ENCODE assay signal across 23 mouse cellular contexts in the genomic region with DNA sequence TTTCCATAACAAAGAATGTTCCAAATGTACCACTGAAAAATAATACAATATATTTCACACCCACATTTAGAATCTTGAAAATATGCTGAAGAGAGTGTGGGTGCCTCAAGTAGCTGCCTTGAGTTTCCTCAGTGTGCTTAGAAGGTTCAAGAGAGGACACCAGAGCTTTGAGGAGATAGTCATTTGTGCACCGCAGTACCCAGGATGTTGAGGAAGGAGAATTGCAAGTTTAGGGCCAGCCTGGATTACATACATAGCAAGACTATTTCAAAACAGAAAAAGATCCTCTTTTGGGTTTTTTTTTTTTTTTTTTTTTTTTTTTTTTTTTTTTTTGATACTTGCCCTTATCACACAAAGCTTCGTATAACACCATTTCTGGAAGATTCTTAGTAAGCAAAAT. TPM values are rescaled to one million over a fixed set of nuclear protein-coding genes. Genes with fewer than 3 reads are reported as not detected.
DNase-seq lines count a peak whose midpoint lies in the region; ATAC-seq and TF ChIP-seq lines count a peak whose summit lies in the region.
"Had no signal": no experiment of that assay in that cellular context is flagged by ENCODE, and none has a peak within 500 bp of the region (broad histone marks: within the 10 kb centered on the region; RNA-seq: fewer than 3 reads in every experiment).

No protein-coding gene starts in this region.

- no peak overlapping the region for H3K27ac ChIP-seq in intestine, postnatal 0 days (ENCODE audit: low read depth, low read length)
- H3K27ac ChIP-seq in intestine, embryonic 15.5 days: no peak overlapping the region
- peak overlapping the region; percentile 83 for H3K27ac ChIP-seq in small intestine, adult 2 months (ENCODE audit: insufficient read depth, low read depth, low read length)
- no peak overlapping the region for H3K27ac ChIP-seq in thymus, adult 2 months (ENCODE audit: control insufficient read depth, insufficient read depth, low read length)
- H3K27ac ChIP-seq: embryonic facial prominence, embryonic 10.5 days; gastrocnemius, adult 2 months; heart, embryonic 15.5 days; hindbrain, embryonic 13.5 days had no signal

- H3K9me3 ChIP-seq in intestine, postnatal 0 days (ENCODE audit: control insufficient read depth): no peaks in the 10 kb centered on the region
- H3K9me3 ChIP-seq in intestine, embryonic 15.5 days: no peaks in the 10 kb centered on the region
- H3K9me3 ChIP-seq: embryonic facial prominence, embryonic 10.5 days; heart, embryonic 15.5 days; hindbrain, embryonic 13.5 days had no signal

- 74% methylated on average over 2 of the region's 2 CpGs for WGBS in intestine, postnatal 0 days
- 87% methylated on average over 2 of the region's 2 CpGs for WGBS in intestine, embryonic 15.5 days
- 61% methylated on average over 2 of the region's 2 CpGs for WGBS in small intestine, adult 2 months
- 87% methylated on average over 2 of the region's 2 CpGs for WGBS in thymus, adult 2 months

- H3K27me3 ChIP-seq in intestine, postnatal 0 days (replicated peaks; ENCODE audit: control insufficient read depth, insufficient read depth, low read length): no peaks in the 10 kb centered on the region
- no peaks in the 10 kb centered on the region for H3K27me3 ChIP-seq in intestine, embryonic 15.5 days (replicated peaks)
- no peaks in the 10 kb centered on the region for H3K27me3 ChIP-seq in small intestine, adult 2 months (ENCODE audit: control insufficient read depth, insufficient read depth, low read length)
- H3K27me3 ChIP-seq in thymus, adult 2 months (ENCODE audit: control insufficient read depth, insufficient read depth, low read length): no peaks in the 10 kb centered on the region
- H3K27me3 ChIP-seq: CH12.LX; heart, embryonic 15.5 days; hindbrain, embryonic 13.5 days had no signal

- H3K9ac ChIP-seq in intestine, postnatal 0 days (ENCODE audit: low read depth, low read length): no peak overlapping the region
- H3K9ac ChIP-seq in intestine, embryonic 15.5 days: no peak overlapping the region
- H3K9ac ChIP-seq: heart, embryonic 15.5 days; hindbrain, embryonic 13.5 days had no signal

- H3K36me3 ChIP-seq in intestine, postnatal 0 days (ENCODE audit: control insufficient read depth, insufficient read depth): no peaks in the 10 kb centered on the region
- no peaks in the 10 kb centered on the region for H3K36me3 ChIP-seq in intestine, embryonic 15.5 days
- no peaks in the 10 kb centered on the region for H3K36me3 ChIP-seq in small intestine, adult 2 months (ENCODE audit: control insufficient read depth, insufficient read depth, low read length)
- H3K36me3 ChIP-seq in thymus, adult 2 months (ENCODE audit: control insufficient read depth, insufficient read depth, low read length): no peaks in the 10 kb centered on the region
- H3K36me3 ChIP-seq: embryonic facial prominence, embryonic 10.5 days; heart, embryonic 15.5 days; hindbrain, embryonic 13.5 days had no signal

- no peak for TF ChIP-seq POLR2A in small intestine, adult 2 months (IDR thresholded peaks at IDR 0.05; ENCODE audit: low read depth, low read length)
- TF ChIP-seq POLR2A in thymus, adult 2 months (IDR thresholded peaks at IDR 0.05; ENCODE audit: control insufficient read depth, extremely low read depth, insufficient read depth, low read length, poor library complexity): no peak

- peaks cover 10% of the 10 kb centered on the region for H3K4me1 ChIP-seq in intestine, postnatal 0 days (replicated peaks; ENCODE audit: control insufficient read depth, insufficient read depth, low read length)
- peaks cover 4% of the 10 kb centered on the region; the same call in 1 of the 2 replicates for H3K4me1 ChIP-seq in intestine, embryonic 15.5 days (replicated peaks)
- peaks cover 13% of the 10 kb centered on the region; the same call in 1 of the 2 replicates for H3K4me1 ChIP-seq in small intestine, adult 2 months (ENCODE audit: control insufficient read depth, insufficient read depth, insufficient read length, low read length)
- H3K4me1 ChIP-seq in thymus, adult 2 months (replicated peaks; ENCODE audit: control insufficient read depth, insufficient read depth, low read length): no peaks in the 10 kb centered on the region; the same call in 1 of the 2 replicates

- no peak for TF ChIP-seq CTCF in intestine, postnatal 0 days (IDR thresholded peaks at IDR 0.05; ENCODE audit: low read depth)
- no peak for TF ChIP-seq CTCF in small intestine, adult 2 months (IDR thresholded peaks at IDR 0.05; ENCODE audit: extremely low read depth, insufficient read length, insufficient replicate concordance, low read depth, low read length)
- no peak for TF ChIP-seq CTCF in thymus, adult 2 months (IDR thresholded peaks at IDR 0.05; ENCODE audit: borderline replicate concordance, control insufficient read depth, extremely low read depth, insufficient read depth, low read length, poor library complexity)

- peak; percentile 35 for DNase-seq in 416B (ENCODE audit: low read depth)
- no peak for DNase-seq in thymus, adult 2 months
- DNase-seq in spleen, postnatal 14 days (ENCODE audit: low spot score in 2 of 2): no peak
- DNase-seq: adrenal gland, adult 2 months; adrenal gland, postnatal 25 days; cerebellum, adult 2 months; cerebellum, postnatal 10 days; gastrocnemius, adult 2 months; gastrocnemius, postnatal 25 days; heart, adult 18-20 months; heart, postnatal 14 days had no signal

- no peak overlapping the region for H3K4me3 ChIP-seq in intestine, postnatal 0 days (ENCODE audit: low read depth, low read length)
- H3K4me3 ChIP-seq in intestine, embryonic 15.5 days (replicated peaks): no peak overlapping the region
- H3K4me3 ChIP-seq in small intestine, adult 2 months (ENCODE audit: low read depth, low read length): no peak overlapping the region
- no peak overlapping the region for H3K4me3 ChIP-seq in thymus, adult 2 months (ENCODE audit: control insufficient read depth, insufficient read depth, low read length)
- H3K4me3 ChIP-seq: embryonic facial prominence, embryonic 10.5 days; gastrocnemius, adult 2 months; heart, embryonic 15.5 days; hindbrain, embryonic 13.5 days had no signal

- H3K4me2 ChIP-seq in intestine, postnatal 0 days (replicated peaks; ENCODE audit: low read depth): peak overlapping the region; percentile 37; the same call in 1 of the 2 replicates
- no peak overlapping the region for H3K4me2 ChIP-seq in intestine, embryonic 15.5 days (replicated peaks)
- H3K4me2 ChIP-seq: heart, embryonic 11.5 days; heart, embryonic 15.5 days; hindbrain, embryonic 13.5 days had no signal

- no peak for ATAC-seq in intestine, postnatal 0 days
- no peak for ATAC-seq in intestine, embryonic 15.5 days
- peak; percentile 89 for ATAC-seq in granulocyte monocyte progenitor cell, adult 5-6 weeks (replicated peaks; ENCODE audit: poor library complexity, severe bottlenecking)
- ATAC-seq: forebrain, embryonic 14.5 days had no signal

RNA-seq across cellular contexts. Expression of gene 1700024P04Rik, which starts 28.2 kb away (rescaled TPM):
- polyA plus RNA-seq in intestine, postnatal 0 days (2015; fragmentation: Nextera tagmentation; extraction: Ambion mirVana): not detected in 2 replicates
- polyA plus RNA-seq in intestine, embryonic 15.5 days (2015; fragmentation: Nextera tagmentation; extraction: Ambion mirVana): not detected in 2 replicates
- not detected in 2 replicates for total RNA-seq in granulocyte monocyte progenitor cell, adult 5-6 weeks (2014; fragmentation: Nextera tagmentation)
- not detected in 2 replicates for total RNA-seq in granulocyte monocyte progenitor cell, adult 5-6 weeks (2017)
- polyA plus RNA-seq in small intestine, adult 2 months (2012; rRNA removed): not detected in 2 replicates
- 0.39 TPM in 1 of 2 replicates, not detected in the other for polyA plus RNA-seq in thymus, adult 2 months (2012; rRNA removed)
- total RNA-seq: adrenal gland, adult 2 months; adrenal gland, postnatal 25 days; CH12.LX; gastrocnemius, adult 2 months; gastrocnemius, postnatal 25 days; heart, adult 18-20 months; heart, postnatal 14 days; hematopoietic stem cell, adult 5-6 weeks had no signal
- polyA plus RNA-seq: adrenal gland, adult 2 months; cerebellum, adult 2 months; embryonic facial prominence, embryonic 10.5 days; embryonic facial prominence, embryonic 14.5 days; forebrain, embryonic 14.5 days; heart, embryonic 11.5 days; heart, embryonic 15.5 days; hindbrain, embryonic 13.5 days had no signal

RNA-seq across cellular contexts. Expression of gene Tnpo1, which starts 30.0 kb away (rescaled TPM):
- 24.3 and 24.5 TPM in 2 replicates for polyA plus RNA-seq in intestine, postnatal 0 days (2015; fragmentation: Nextera tagmentation; extraction: Ambion mirVana)
- 60.3 and 67.6 TPM in 2 replicates for polyA plus RNA-seq in intestine, embryonic 15.5 days (2015; fragmentation: Nextera tagmentation; extraction: Ambion mirVana)
- total RNA-seq in granulocyte monocyte progenitor cell, adult 5-6 weeks (2014; fragmentation: Nextera tagmentation): 123 and 142 TPM in 2 replicates
- total RNA-seq in granulocyte monocyte progenitor cell, adult 5-6 weeks (2017): 119 and 134 TPM in 2 replicates
- 5.2 and 10.7 TPM in 2 replicates for polyA plus RNA-seq in small intestine, adult 2 months (2012; rRNA removed)
- polyA plus RNA-seq in thymus, adult 2 months (2012; rRNA removed): 35.9 and 40.7 TPM in 2 replicates
